Mouse (Mus musculus): ENCODE measurements around the gene Zfp866. TPM values are rescaled to one million over a fixed set of nuclear protein-coding genes. Genes with fewer than 3 reads are reported as not detected.

The Zfp866 gene
- polyA plus RNA-seq, 1 experiment, result 4.9 TPM

- TF ChIP-seq MYOD1 (IDR thresholded peaks at IDR 0.05; ENCODE audit: control insufficient read depth in 1 of 3, insufficient read length in 2 of 3, low read depth in 2 of 3) (no peak), MYOG (IDR thresholded peaks at IDR 0.05; ENCODE audit: control insufficient read depth in 1 of 3, insufficient read depth in 1 of 3, insufficient read length in 2 of 3, low read depth in 2 of 3) (no peak), MAX (IDR thresholded peaks at IDR 0.05; ENCODE audit: low read depth) (no peak), POLR2AphosphoS2 (IDR thresholded peaks at IDR 0.05; ENCODE audit: insufficient read length, low read depth) (no peak), E2F4 (IDR thresholded peaks at IDR 0.05; ENCODE audit: insufficient read depth) (no peak), SRF (IDR thresholded peaks at IDR 0.05; ENCODE audit: control insufficient read depth, insufficient read length, low read depth) (no peak), REST (IDR thresholded peaks at IDR 0.05; ENCODE audit: insufficient read depth, insufficient read length) (no peak), TCF12 (IDR thresholded peaks at IDR 0.05; ENCODE audit: insufficient read depth, poor library complexity, severe bottlenecking) (no peak), USF1 (IDR thresholded peaks at IDR 0.05; ENCODE audit: low read depth) (no peak), POLR2A (IDR thresholded peaks at IDR 0.05; ENCODE audit: insufficient read length, low read depth) (no peak), TCF3 (IDR thresholded peaks at IDR 0.05; ENCODE audit: insufficient read length, low read depth) (no peak)
- H3K4me2 ChIP-seq (ENCODE audit: low read depth), result no peak overlapping the region
- H3ac ChIP-seq (ENCODE audit: control insufficient read depth, insufficient read length), result no peak overlapping the region
- no peak overlapping the region for H3K4me3 ChIP-seq
- no peaks in the 10 kb centered on the region for H3K27me3 ChIP-seq (ENCODE audit: control insufficient read depth, insufficient read depth, insufficient read length)
- H3K36me3 ChIP-seq (ENCODE audit: control insufficient read depth, insufficient read depth), result peaks cover 3% of the 10 kb centered on the region
- H3K79me2 ChIP-seq (ENCODE audit: control insufficient read depth, insufficient read depth), result no peaks in the 10 kb centered on the region
Measured at GRCm38 (mm10) chr8:69801796-69802195, 10.8 kb upstream of the Zfp866 start.

GRCm38 (mm10) chr8:69799946-69800345, 9.0 kb upstream of the Zfp866 start:
- Histone ChIP-seq H3K36me3 (ENCODE audit: control insufficient read depth, insufficient read depth) (peaks cover 14% of the 10 kb centered on the region), H3K4me3 (no peak overlapping the region)
- TF ChIP-seq POLR2AphosphoS2 (IDR thresholded peaks at IDR 0.05; ENCODE audit: insufficient read length, low read depth), result no peak
- no peak for TF ChIP-seq POLR2A (IDR thresholded peaks at IDR 0.05; ENCODE audit: insufficient read length, low read depth)
- no peak for TF ChIP-seq REST (IDR thresholded peaks at IDR 0.05; ENCODE audit: insufficient read depth, insufficient read length)
- TF ChIP-seq MYOD1 (IDR thresholded peaks at IDR 0.05; ENCODE audit: control insufficient read depth in 1 of 3, insufficient read length in 2 of 3, low read depth in 2 of 3), result no peak
- TF ChIP-seq MYOG (IDR thresholded peaks at IDR 0.05; ENCODE audit: control insufficient read depth in 1 of 3, insufficient read depth in 1 of 3, insufficient read length in 2 of 3, low read depth in 2 of 3), result no peak
- no peak for TF ChIP-seq TCF12 (IDR thresholded peaks at IDR 0.05; ENCODE audit: insufficient read depth, poor library complexity, severe bottlenecking)

GRCm38 (mm10) chr8:69799261-69799660, 8.3 kb upstream of the Zfp866 start:
- no peak overlapping the region for H3ac ChIP-seq (ENCODE audit: control insufficient read depth, insufficient read length)
- peaks cover 16% of the 10 kb centered on the region for H3K36me3 ChIP-seq (ENCODE audit: control insufficient read depth, insufficient read depth)
- no peaks in the 10 kb centered on the region for H3K79me2 ChIP-seq (ENCODE audit: control insufficient read depth, insufficient read depth)
- H3K4me2 ChIP-seq (ENCODE audit: low read depth), result no peak overlapping the region
- TF ChIP-seq POLR2AphosphoS2 (IDR thresholded peaks at IDR 0.05; ENCODE audit: insufficient read length, low read depth) (no peak), E2F4 (IDR thresholded peaks at IDR 0.05; ENCODE audit: insufficient read depth) (no peak), TCF12 (IDR thresholded peaks at IDR 0.05; ENCODE audit: insufficient read depth, poor library complexity, severe bottlenecking) (no peak), SRF (IDR thresholded peaks at IDR 0.05; ENCODE audit: control insufficient read depth, insufficient read length, low read depth) (no peak), MYOG (IDR thresholded peaks at IDR 0.05; ENCODE audit: control insufficient read depth in 1 of 3, insufficient read depth in 1 of 3, insufficient read length in 2 of 3, low read depth in 2 of 3) (no peak), MAX (IDR thresholded peaks at IDR 0.05; ENCODE audit: low read depth) (no peak), REST (IDR thresholded peaks at IDR 0.05; ENCODE audit: insufficient read depth, insufficient read length) (no peak), POLR2A (IDR thresholded peaks at IDR 0.05; ENCODE audit: insufficient read length, low read depth) (no peak), USF1 (IDR thresholded peaks at IDR 0.05; ENCODE audit: low read depth) (no peak), TCF3 (IDR thresholded peaks at IDR 0.05; ENCODE audit: insufficient read length, low read depth) (no peak), MYOD1 (IDR thresholded peaks at IDR 0.05; ENCODE audit: control insufficient read depth in 1 of 3, insufficient read length in 2 of 3, low read depth in 2 of 3) (no peak), CEBPB (IDR thresholded peaks at IDR 0.05; ENCODE audit: insufficient read depth, poor library complexity, severe bottlenecking) (no peak)
- H3K27me3 ChIP-seq (ENCODE audit: control insufficient read depth, insufficient read depth, insufficient read length), result no peaks in the 10 kb centered on the region
- no peak overlapping the region for H3K4me3 ChIP-seq

More at GRCm38 (mm10) chr8:69799946-69800345, 9.0 kb upstream of the Zfp866 start:
- H3K4me2 ChIP-seq (ENCODE audit: low read depth), result no peak overlapping the region
- H3K79me2 ChIP-seq (ENCODE audit: control insufficient read depth, insufficient read depth), result no peaks in the 10 kb centered on the region
- H3K27me3 ChIP-seq (ENCODE audit: control insufficient read depth, insufficient read depth, insufficient read length), result no peaks in the 10 kb centered on the region
- H3ac ChIP-seq (ENCODE audit: control insufficient read depth, insufficient read length), result no peak overlapping the region

GRCm38 (mm10) chr8:69797661-69798060, 6.7 kb upstream of the Zfp866 start:
- no peak overlapping the region for H3ac ChIP-seq (ENCODE audit: control insufficient read depth, insufficient read length)
- H3K4me2 ChIP-seq (ENCODE audit: low read depth), result no peak overlapping the region
- no peaks in the 10 kb centered on the region for H3K27me3 ChIP-seq (ENCODE audit: control insufficient read depth, insufficient read depth, insufficient read length)
- TF ChIP-seq E2F4 (IDR thresholded peaks at IDR 0.05; ENCODE audit: insufficient read depth), result no peak
- no peak for TF ChIP-seq MYOD1 (IDR thresholded peaks at IDR 0.05; ENCODE audit: control insufficient read depth in 1 of 3, insufficient read length in 2 of 3, low read depth in 2 of 3)
- TF ChIP-seq CEBPB (IDR thresholded peaks at IDR 0.05; ENCODE audit: insufficient read depth, poor library complexity, severe bottlenecking), result no peak
- no peak for TF ChIP-seq TCF12 (IDR thresholded peaks at IDR 0.05; ENCODE audit: insufficient read depth, poor library complexity, severe bottlenecking)
- TF ChIP-seq SRF (IDR thresholded peaks at IDR 0.05; ENCODE audit: control insufficient read depth, insufficient read length, low read depth), result no peak
- TF ChIP-seq MAX (IDR thresholded peaks at IDR 0.05; ENCODE audit: low read depth), result no peak
- peaks cover 13% of the 10 kb centered on the region for H3K79me2 ChIP-seq (ENCODE audit: control insufficient read depth, insufficient read depth)
- peaks cover 16% of the 10 kb centered on the region for H3K36me3 ChIP-seq (ENCODE audit: control insufficient read depth, insufficient read depth)
- H3K4me3 ChIP-seq, result no peak overlapping the region

- Histone ChIP-seq H3K4me3 (no peak overlapping the region), H3ac (ENCODE audit: control insufficient read depth, insufficient read length) (no peak overlapping the region), H3K36me3 (ENCODE audit: control insufficient read depth, insufficient read depth) (peaks cover 16% of the 10 kb centered on the region), H3K4me2 (ENCODE audit: low read depth) (no peak overlapping the region), H3K79me2 (ENCODE audit: control insufficient read depth, insufficient read depth) (peaks cover 21% of the 10 kb centered on the region), H3K27me3 (ENCODE audit: control insufficient read depth, insufficient read depth, insufficient read length) (no peaks in the 10 kb centered on the region)
- TF ChIP-seq SRF (IDR thresholded peaks at IDR 0.05; ENCODE audit: control insufficient read depth, insufficient read length, low read depth) (no peak), E2F4 (IDR thresholded peaks at IDR 0.05; ENCODE audit: insufficient read depth) (no peak), MYOG (IDR thresholded peaks at IDR 0.05; ENCODE audit: control insufficient read depth in 1 of 3, insufficient read depth in 1 of 3, insufficient read length in 2 of 3, low read depth in 2 of 3) (no peak), REST (IDR thresholded peaks at IDR 0.05; ENCODE audit: insufficient read depth, insufficient read length) (no peak), POLR2AphosphoS2 (IDR thresholded peaks at IDR 0.05; ENCODE audit: insufficient read length, low read depth) (no peak), MAX (IDR thresholded peaks at IDR 0.05; ENCODE audit: low read depth) (no peak), USF1 (IDR thresholded peaks at IDR 0.05; ENCODE audit: low read depth) (no peak), MYOD1 (IDR thresholded peaks at IDR 0.05; ENCODE audit: control insufficient read depth in 1 of 3, insufficient read length in 2 of 3, low read depth in 2 of 3) (no peak), TCF12 (IDR thresholded peaks at IDR 0.05; ENCODE audit: insufficient read depth, poor library complexity, severe bottlenecking) (no peak), TCF3 (IDR thresholded peaks at IDR 0.05; ENCODE audit: insufficient read length, low read depth) (no peak), CEBPB (IDR thresholded peaks at IDR 0.05; ENCODE audit: insufficient read depth, poor library complexity, severe bottlenecking) (no peak), POLR2A (IDR thresholded peaks at IDR 0.05; ENCODE audit: insufficient read length, low read depth) (no peak)
Measured at GRCm38 (mm10) chr8:69796721-69797345, 5.9 kb upstream of the Zfp866 start.

Data from myocyte (in vitro differentiated cells).